Mouse (Mus musculus) thymus, postnatal 14 days (tissue): ENCODE data around the gene Speer4b.
"Not testable (repeated sequence)": the region's sequence is repeated elsewhere in the genome, so short reads cannot be mapped to it uniquely, and the experiment has no call there.

Experiments
- DNase-seq: peaks from one replicate; pipeline ENCODE4 v3.0.0; 2021

The Speer4b gene

GRCm38 (mm10) chr5:27501338-27501737, at the start of gene Speer4b:
TSS of gene Speer4b (minus strand) at chr5:27501438.
- DNase-seq = not testable (repeated sequence)

GRCm38 (mm10) chr5:27549291-27549690, 48.1 kb upstream of the Speer4b start:
- DNase-seq = no peak

- DNase-seq = no peak
Measured at GRCm38 (mm10) chr5:27544816-27545270, 43.6 kb upstream of the Speer4b start.

GRCm38 (mm10) chr5:27526906-27527305, 25.7 kb upstream of the Speer4b start:
- no peak for DNase-seq

GRCm38 (mm10) chr5:27518716-27519115, 17.5 kb upstream of the Speer4b start:
- DNase-seq = no peak

- DNase-seq = no peak
Measured at GRCm38 (mm10) chr5:27490942-27491341, 10.3 kb downstream of the Speer4b start.

- DNase-seq = no peak
Measured at GRCm38 (mm10) chr5:27486138-27486537, 15.1 kb downstream of the Speer4b start.

- DNase-seq = no peak
Measured at GRCm38 (mm10) chr5:27481706-27482105, 19.5 kb downstream of the Speer4b start.

GRCm38 (mm10) chr5:27474964-27475465, 26.2 kb downstream of the Speer4b start:
- no peak for DNase-seq

GRCm38 (mm10) chr5:27457686-27458085, 43.6 kb downstream of the Speer4b start:
- no peak for DNase-seq

- no peak for DNase-seq
Measured at GRCm38 (mm10) chr5:27456981-27457380, 44.3 kb downstream of the Speer4b start.

GRCm38 (mm10) chr5:27454386-27454785, 46.9 kb downstream of the Speer4b start:
- DNase-seq = no peak

GRCm38 (mm10) chr5:27453201-27453845, 47.9 kb downstream of the Speer4b start:
- DNase-seq = no peak
